Mouse (Mus musculus): ENCODE data around the gene Vmn2r72.

Gene Vmn2r72

GRCm38 (mm10) chr7:85754997-85755396 lies at the start of gene Vmn2r72:
Vmn2r72 (minus strand) TSS chr7:85755097.
- DNase-seq (ENCODE audit: low read depth, low spot score): no peak
